Mouse (Mus musculus): ENCODE results near the gene Cmss1. TPM values are rescaled to one million over a fixed set of nuclear protein-coding genes. Genes with fewer than 3 reads are reported as not detected.

Cmss1 gene
- polyA plus RNA-seq, 1 experiment, result 2.8 TPM

DNA sequence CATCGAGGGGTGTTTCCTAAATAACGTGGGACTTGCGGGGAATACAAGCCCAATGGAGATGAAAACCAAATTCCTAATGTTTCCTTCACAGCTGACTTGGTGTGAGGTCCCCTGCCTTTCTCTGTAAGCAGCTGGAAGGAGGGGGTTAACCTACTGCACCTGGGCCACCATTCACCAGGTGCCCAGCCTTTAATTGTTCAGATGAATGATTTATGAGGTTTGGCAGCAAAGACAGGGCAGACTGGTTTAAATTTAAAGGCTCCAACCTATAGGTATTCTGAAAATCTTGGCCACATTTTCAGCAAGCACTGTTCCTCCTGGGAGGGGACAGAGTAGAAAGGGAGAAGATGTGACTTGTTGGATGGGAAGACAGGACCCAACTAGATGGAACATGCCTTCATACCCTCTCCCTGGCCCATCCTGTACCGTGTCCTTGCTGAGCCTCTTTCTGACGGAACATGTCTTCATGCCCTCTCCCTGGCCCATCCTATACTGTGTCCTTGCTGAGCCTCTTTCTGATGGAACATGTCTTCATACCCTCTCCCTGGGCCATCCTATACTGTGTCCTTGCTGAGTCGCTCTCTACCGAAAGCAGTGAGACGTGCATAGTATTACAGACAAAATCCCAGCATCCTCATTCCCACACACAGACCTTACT lies 152.4 kb downstream of the Cmss1 start:
- TF ChIP-seq TAL1 (IDR thresholded peaks at IDR 0.05; ENCODE audit: low read length) (no peak), GATA1 (IDR thresholded peaks at IDR 0.05; ENCODE audit: low read length) (no peak)
- H3K9me3 ChIP-seq (ENCODE audit: control insufficient read depth, low read length), result no peaks in the 10 kb centered on the region
- no peaks in the 10 kb centered on the region for H3K27me3 ChIP-seq (ENCODE audit: control insufficient read depth)
- no peak overlapping the region for H3K4me3 ChIP-seq (replicated peaks)
- H3K36me3 ChIP-seq (ENCODE audit: control insufficient read depth), result no peaks in the 10 kb centered on the region
- no peaks in the 10 kb centered on the region for H3K4me1 ChIP-seq (ENCODE audit: control insufficient read depth)

DNA sequence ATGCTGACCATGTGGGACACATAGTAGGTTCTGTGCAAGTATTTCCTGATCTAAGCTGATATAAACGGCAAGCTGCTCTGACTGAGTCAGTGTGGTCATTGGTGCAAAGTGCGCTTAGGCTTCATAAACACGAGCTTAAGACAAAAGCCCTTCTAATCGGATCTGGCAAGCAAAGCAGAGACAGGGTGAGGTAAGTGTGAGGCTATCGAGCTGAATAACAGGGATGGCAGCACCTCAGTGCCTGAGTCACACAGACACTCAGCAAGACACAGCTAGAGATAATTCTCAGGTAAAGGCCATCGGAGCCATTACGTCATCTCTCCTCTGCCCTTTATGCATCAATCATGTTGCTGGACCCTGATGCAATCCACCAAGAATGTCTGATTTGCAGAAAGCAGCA lies 153.7 kb downstream of the Cmss1 start:
- Histone ChIP-seq H3K9me3 (ENCODE audit: control insufficient read depth, low read length) (peaks cover 4% of the 10 kb centered on the region), H3K27me3 (ENCODE audit: control insufficient read depth) (no peaks in the 10 kb centered on the region), H3K36me3 (ENCODE audit: control insufficient read depth) (no peaks in the 10 kb centered on the region), H3K4me1 (ENCODE audit: control insufficient read depth) (no peaks in the 10 kb centered on the region), H3K4me3 (replicated peaks) (no peak overlapping the region)
- no peak for TF ChIP-seq GATA1 (IDR thresholded peaks at IDR 0.05; ENCODE audit: low read length)
- no peak for TF ChIP-seq TAL1 (IDR thresholded peaks at IDR 0.05; ENCODE audit: low read length)

DNA sequence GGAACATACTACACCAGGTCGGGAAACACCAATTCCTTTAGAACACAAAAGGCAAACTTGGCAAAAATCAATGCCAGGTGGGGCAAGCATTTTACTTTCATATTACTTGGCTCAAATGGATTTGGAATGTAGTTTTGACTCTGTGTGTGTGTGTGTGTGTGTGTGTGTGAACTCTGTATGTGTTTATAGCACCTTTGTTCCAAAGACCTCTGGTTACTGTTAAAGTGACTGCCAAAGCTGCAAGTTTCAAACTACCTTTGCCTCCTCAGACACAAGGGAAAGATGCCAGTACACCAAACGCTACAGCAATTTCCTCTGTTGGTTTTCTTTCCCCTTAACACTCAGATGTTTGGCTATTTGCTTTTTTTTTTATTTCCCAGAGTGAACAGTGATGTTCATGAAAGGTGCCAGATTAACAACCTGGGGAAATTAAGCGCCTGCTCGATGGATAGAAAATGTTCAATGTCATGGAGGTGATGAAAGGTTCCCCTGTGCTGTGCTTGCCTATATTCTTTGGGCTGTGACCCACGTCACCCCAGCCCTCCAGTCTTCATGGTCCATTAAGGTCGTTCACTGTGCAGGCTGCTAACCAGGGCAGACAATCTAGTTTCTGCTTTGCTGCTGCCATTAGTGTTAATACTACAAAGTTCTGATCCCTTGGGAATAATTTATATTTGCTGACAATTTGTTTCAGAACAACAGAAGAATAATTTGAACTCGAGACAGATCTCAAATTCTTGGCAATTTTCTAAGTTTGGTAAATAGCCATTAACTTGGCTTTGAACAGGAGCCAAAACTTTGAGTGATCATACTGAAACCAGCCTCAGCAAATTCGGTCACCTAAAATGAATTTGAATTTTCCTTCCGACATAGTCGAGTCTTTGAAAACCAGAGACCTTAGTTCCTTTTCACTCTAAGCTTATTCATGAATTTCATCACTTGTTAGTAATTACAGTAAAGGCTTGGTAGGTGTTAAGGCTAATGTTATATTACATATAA lies 161.3 kb downstream of the Cmss1 start:
- Histone ChIP-seq H3K4me3 (replicated peaks) (no peak overlapping the region), H3K9me3 (ENCODE audit: control insufficient read depth, low read length) (peaks cover 7% of the 10 kb centered on the region), H3K36me3 (ENCODE audit: control insufficient read depth) (no peaks in the 10 kb centered on the region), H3K4me1 (ENCODE audit: control insufficient read depth) (no peaks in the 10 kb centered on the region), H3K27me3 (ENCODE audit: control insufficient read depth) (no peaks in the 10 kb centered on the region)
- TF ChIP-seq TAL1 (IDR thresholded peaks at IDR 0.05; ENCODE audit: low read length) (no peak), GATA1 (IDR thresholded peaks at IDR 0.05; ENCODE audit: low read length) (no peak)

DNA sequence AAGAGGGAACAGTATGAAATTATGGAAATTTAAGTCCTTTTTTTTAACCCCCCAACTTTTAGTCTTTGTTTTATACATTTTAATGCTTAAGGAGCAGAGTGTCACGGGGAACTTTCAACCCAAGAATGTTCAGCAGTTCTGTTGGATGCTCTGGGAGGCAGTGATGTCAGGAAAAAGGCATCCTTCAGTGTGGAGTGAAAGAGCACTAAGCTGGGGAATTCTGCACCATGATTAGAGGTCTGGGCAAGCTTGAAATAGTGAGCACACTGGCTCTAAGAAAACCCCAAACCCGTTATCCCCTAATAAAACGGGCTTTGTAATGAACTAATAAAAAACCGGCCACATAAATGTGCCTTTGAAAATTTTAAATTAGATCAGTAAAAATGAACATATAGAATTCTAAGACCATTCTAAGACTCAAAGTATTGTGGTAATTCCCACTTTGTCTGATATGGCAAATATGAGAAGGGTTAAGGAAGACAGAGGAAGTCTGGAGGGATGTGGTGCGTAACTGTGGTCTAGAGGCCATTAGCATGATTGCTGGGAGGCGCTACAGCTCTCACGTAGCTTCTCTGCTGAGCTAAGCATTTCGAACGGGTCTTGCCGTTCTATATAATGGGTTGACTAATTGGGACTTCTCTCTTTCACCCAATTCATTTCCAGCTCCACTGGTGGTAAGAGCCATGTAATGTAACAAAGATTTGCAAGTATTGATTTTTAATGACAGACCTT lies 165.8 kb downstream of the Cmss1 start:
- Histone ChIP-seq H3K9me3 (ENCODE audit: control insufficient read depth, low read length) (no peaks in the 10 kb centered on the region), H3K36me3 (ENCODE audit: control insufficient read depth) (no peaks in the 10 kb centered on the region), H3K27me3 (ENCODE audit: control insufficient read depth) (no peaks in the 10 kb centered on the region), H3K4me3 (replicated peaks) (no peak overlapping the region), H3K4me1 (ENCODE audit: control insufficient read depth) (no peaks in the 10 kb centered on the region)
- TF ChIP-seq TAL1 (IDR thresholded peaks at IDR 0.05; ENCODE audit: low read length) (no peak), GATA1 (IDR thresholded peaks at IDR 0.05; ENCODE audit: low read length) (no peak)

DNA sequence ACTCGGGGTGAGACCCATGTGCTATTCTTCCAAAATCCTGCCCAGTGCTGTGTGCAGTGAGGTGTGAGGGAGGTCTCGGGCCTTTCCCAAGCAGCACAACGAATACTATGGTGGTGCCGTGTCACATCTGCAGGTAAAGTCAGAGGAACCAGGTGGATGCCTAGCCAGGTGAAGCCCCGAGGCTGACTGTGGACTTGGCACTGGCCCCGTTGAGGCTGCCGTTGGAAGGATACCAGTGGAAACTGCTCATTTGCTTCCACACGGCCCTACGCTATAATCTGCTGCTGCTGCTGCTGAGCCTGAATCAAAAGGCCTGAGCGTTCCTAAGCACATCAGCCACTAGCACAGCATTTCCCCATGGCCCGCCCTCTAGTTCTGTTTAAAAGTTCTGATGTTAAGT lies 167.5 kb downstream of the Cmss1 start:
- no peak overlapping the region for H3K4me3 ChIP-seq (replicated peaks)
- H3K9me3 ChIP-seq (ENCODE audit: control insufficient read depth, low read length), result no peaks in the 10 kb centered on the region
- no peaks in the 10 kb centered on the region for H3K36me3 ChIP-seq (ENCODE audit: control insufficient read depth)
- H3K27me3 ChIP-seq (ENCODE audit: control insufficient read depth), result no peaks in the 10 kb centered on the region
- H3K4me1 ChIP-seq (ENCODE audit: control insufficient read depth), result no peaks in the 10 kb centered on the region
- no peak for TF ChIP-seq GATA1 (IDR thresholded peaks at IDR 0.05; ENCODE audit: low read length)
- TF ChIP-seq TAL1 (IDR thresholded peaks at IDR 0.05; ENCODE audit: low read length), result no peak

DNA sequence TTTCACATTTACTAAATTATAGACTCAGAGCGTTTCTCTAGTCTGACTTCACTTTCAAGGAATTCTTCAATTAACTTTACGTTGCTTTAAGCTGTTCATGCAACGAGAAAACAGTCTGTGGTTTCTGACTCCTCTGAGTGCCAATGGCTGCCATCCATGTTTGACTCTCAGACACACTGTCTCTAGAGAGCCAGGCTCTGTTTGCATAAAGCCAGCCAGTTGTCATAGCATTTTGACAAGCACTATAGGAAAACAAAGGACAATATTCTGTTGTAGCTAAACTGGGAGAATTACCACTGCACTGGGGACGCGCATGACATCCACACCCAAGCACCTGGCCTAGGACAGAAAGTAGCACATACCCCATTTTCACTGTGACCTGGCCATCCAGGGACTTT lies 168.4 kb downstream of the Cmss1 start:
- H3K4me1 ChIP-seq (ENCODE audit: control insufficient read depth), result no peaks in the 10 kb centered on the region
- H3K4me3 ChIP-seq (replicated peaks), result no peak overlapping the region
- no peak for TF ChIP-seq TAL1 (IDR thresholded peaks at IDR 0.05; ENCODE audit: low read length)
- TF ChIP-seq GATA1 (IDR thresholded peaks at IDR 0.05; ENCODE audit: low read length), result no peak
- H3K36me3 ChIP-seq (ENCODE audit: control insufficient read depth), result no peaks in the 10 kb centered on the region
- H3K27me3 ChIP-seq (ENCODE audit: control insufficient read depth), result no peaks in the 10 kb centered on the region
- H3K9me3 ChIP-seq (ENCODE audit: control insufficient read depth, low read length), result no peaks in the 10 kb centered on the region

DNA sequence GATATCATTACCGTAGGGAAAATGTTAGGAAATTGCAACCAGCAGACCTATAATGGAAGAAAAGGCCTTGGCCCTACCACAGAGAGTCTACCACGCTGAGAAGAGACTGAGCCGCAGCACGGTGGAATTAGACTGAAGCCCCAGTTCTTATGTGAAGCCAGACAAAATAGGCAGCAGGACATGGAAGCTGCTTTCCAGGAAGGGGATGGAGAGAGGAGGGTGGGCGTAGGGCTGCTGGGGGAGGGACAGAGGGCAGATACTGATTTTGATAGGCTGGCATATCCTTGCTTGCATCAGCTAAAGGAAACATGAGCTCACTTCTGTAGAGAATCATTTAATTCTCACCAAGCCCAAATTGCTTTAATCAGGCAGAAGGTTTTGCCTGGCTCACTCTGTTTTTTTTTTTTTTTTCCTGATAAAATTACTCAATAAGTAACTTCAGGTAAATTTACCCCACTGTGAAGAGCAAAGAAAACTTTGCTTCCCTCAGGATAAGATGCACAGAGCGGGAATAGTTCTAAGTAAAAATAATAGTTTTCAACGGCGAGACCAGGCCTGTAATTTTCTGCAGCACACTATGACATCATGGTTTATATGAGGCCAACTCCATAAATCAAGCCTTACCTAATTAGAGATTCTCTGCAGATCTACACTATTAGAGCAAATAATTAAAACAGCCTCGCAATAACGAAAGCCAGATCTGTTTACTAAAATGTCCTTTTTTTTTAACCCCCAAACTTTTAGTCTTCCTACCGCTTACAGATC lies 169.0 kb downstream of the Cmss1 start:
- no peak for TF ChIP-seq TAL1 (IDR thresholded peaks at IDR 0.05; ENCODE audit: low read length)
- TF ChIP-seq GATA1 (IDR thresholded peaks at IDR 0.05; ENCODE audit: low read length), result no peak

DNA sequence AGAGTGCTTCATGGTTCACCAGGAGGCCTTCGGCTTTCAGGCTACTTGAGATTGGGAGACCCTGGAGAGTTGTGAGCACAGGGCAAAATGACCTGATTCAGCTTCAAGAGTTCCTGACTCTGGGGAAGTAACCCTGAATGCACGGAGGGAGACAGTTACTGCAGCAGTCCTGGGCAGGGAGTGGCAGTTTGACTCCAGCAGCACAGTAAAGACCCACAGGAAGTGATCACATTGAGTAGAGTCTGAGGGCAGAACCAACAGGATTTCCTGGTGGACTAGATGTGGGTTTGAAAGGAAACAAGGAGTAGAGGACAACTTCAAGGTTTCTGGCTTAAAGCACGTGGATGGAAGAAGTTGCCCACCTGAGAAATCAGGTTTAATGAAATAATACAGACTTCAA lies 172.0 kb downstream of the Cmss1 start:
- TF ChIP-seq GATA1 (IDR thresholded peaks at IDR 0.05; ENCODE audit: low read length), result no peak
- Histone ChIP-seq H3K4me3 (replicated peaks) (no peak overlapping the region), H3K4me1 (ENCODE audit: control insufficient read depth) (no peaks in the 10 kb centered on the region)

More for the DNA sequence above, 169.0 kb downstream of the Cmss1 start:
- Histone ChIP-seq H3K4me3 (replicated peaks) (no peak overlapping the region), H3K36me3 (ENCODE audit: control insufficient read depth) (no peaks in the 10 kb centered on the region), H3K27me3 (ENCODE audit: control insufficient read depth) (no peaks in the 10 kb centered on the region), H3K9me3 (ENCODE audit: control insufficient read depth, low read length) (no peaks in the 10 kb centered on the region), H3K4me1 (ENCODE audit: control insufficient read depth) (no peaks in the 10 kb centered on the region)

More for the DNA sequence above, 172.0 kb downstream of the Cmss1 start:
- Histone ChIP-seq H3K27me3 (ENCODE audit: control insufficient read depth) (no peaks in the 10 kb centered on the region), H3K9me3 (ENCODE audit: control insufficient read depth, low read length) (no peaks in the 10 kb centered on the region), H3K36me3 (ENCODE audit: control insufficient read depth) (no peaks in the 10 kb centered on the region)
